Mouse (Mus musculus) CD8-positive naive resting alpha-beta T cell, adult 2 months (primary cell): ENCODE data around the gene Pla2r1.

Source experiments
- DNase-seq, 2 experiments: peaks; one replicate each; pipeline ENCODE4 v3.0.0; 2022; ENCODE audit warnings: low read depth in 2 of 2, low spot score in 2 of 2

Pla2r1 gene

GRCm38 (mm10) chr2:60504718-60505117 is 48.4 kb downstream of the Pla2r1 start:
- no peak for DNase-seq

- no peak for DNase-seq
Measured at GRCm38 (mm10) chr2:60503991-60504390, 49.1 kb downstream of the Pla2r1 start.

GRCm38 (mm10) chr2:60500583-60501116 is 52.5 kb downstream of the Pla2r1 start:
- no peak for DNase-seq

GRCm38 (mm10) chr2:60479906-60480305 is 73.2 kb downstream of the Pla2r1 start:
- DNase-seq: no peak

GRCm38 (mm10) chr2:60478778-60479177 is 74.3 kb downstream of the Pla2r1 start:
- DNase-seq: no peak

- no peak for DNase-seq
Measured at GRCm38 (mm10) chr2:60468901-60469770, 84.0 kb downstream of the Pla2r1 start.

GRCm38 (mm10) chr2:60452376-60452775 is 100.7 kb downstream of the Pla2r1 start:
- no peak for DNase-seq

GRCm38 (mm10) chr2:60451119-60451773 is 101.9 kb downstream of the Pla2r1 start:
- DNase-seq: no peak

GRCm38 (mm10) chr2:60449732-60450131 is 103.4 kb downstream of the Pla2r1 start:
- no peak for DNase-seq

GRCm38 (mm10) chr2:60444711-60445509 is 108.2 kb downstream of the Pla2r1 start:
- DNase-seq: no peak

- DNase-seq: no peak
Measured at GRCm38 (mm10) chr2:60443279-60443678, 109.8 kb downstream of the Pla2r1 start.

- DNase-seq: no peak
Measured at GRCm38 (mm10) chr2:60441875-60442274, 111.2 kb downstream of the Pla2r1 start.

GRCm38 (mm10) chr2:60436802-60437201 is 116.3 kb downstream of the Pla2r1 start:
- no peak for DNase-seq

- DNase-seq: no peak
Measured at GRCm38 (mm10) chr2:60430315-60431021, 122.6 kb downstream of the Pla2r1 start.

- peak; percentile 70 to 72 for DNase-seq
Measured at GRCm38 (mm10) chr2:60418075-60418474, 135.0 kb downstream of the Pla2r1 start.

- no peak for DNase-seq
Measured at GRCm38 (mm10) chr2:60414334-60414733, 138.8 kb downstream of the Pla2r1 start.

GRCm38 (mm10) chr2:60413006-60413650 is 140.0 kb downstream of the Pla2r1 start:
- DNase-seq: no peak

- no peak for DNase-seq
Measured at GRCm38 (mm10) chr2:60411181-60411580, 141.9 kb downstream of the Pla2r1 start.

GRCm38 (mm10) chr2:60409989-60410763 is 142.9 kb downstream of the Pla2r1 start:
- DNase-seq: no peak
